Mouse (Mus musculus) adrenal gland, postnatal 14 days (tissue): Measurements from ENCODE around the gene Sprr2h. TPM values are rescaled to one million over a fixed set of nuclear protein-coding genes. Genes with fewer than 3 reads are reported as not detected.

Source experiments
- DNase-seq: peaks from one replicate; pipeline ENCODE4 v3.0.0; 2021; ENCODE audit warnings: mixed read lengths
- long read RNA-seq, 2 experiments: library from polyadenylated mRNA; stranded (forward); transcript quantifications; one replicate each; pipeline ENCODE4 v2.0.0; 2021
- total RNA-seq: library from RNA; stranded (reverse); gene quantifications from 2 replicates; pipeline ENCODE4 v1.2.3, GENCODE M21; 2021

Sprr2h gene
- not detected in 2 replicates for total RNA-seq
- long read RNA-seq, experiment 1 = 0 reads
- long read RNA-seq, experiment 2 = 0 reads

DNA sequence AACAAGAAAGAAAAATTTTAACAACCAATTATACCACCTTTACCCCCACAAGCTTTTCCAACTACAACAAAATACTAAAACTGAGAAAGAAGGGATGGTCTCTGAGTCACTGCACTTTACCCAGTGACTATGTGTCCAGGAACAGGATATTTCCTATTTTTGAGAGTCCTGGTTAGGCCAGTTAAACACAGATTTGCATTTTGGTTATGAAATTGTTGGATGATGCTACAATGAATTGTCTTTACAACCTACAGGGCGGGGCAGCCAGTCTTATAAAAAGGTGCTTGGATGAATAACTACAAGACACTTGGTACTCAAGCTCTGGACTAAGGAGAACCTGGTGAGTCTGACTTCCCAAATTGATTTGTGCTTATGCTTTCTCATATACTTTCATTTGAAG is at the start of gene Sprr2h:
Gene Sprr2h, plus strand, starts transcription at position 301 of the 400 bp plus-strand sequence.
- DNase-seq = no peak

DNA sequence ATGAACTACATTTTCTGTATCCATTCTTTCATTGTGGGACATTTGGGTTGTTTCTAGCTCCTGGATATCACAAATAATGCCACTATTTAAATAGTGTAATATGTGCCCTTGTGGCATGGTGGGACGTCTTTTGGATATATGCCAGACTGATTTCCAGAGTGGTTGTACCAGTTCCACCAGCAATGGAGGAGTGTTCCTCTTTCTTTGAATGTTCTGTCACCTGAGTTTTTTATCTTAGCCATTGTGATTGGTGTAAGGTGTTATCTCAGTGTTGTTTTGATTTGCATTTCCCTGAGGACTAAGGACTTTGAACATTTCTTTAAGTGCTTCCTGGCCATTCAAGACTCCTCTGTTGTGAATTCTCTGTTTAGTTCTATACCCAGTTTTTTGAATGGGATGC is 49.2 kb upstream of the Sprr2h start:
- DNase-seq = no peak

DNA sequence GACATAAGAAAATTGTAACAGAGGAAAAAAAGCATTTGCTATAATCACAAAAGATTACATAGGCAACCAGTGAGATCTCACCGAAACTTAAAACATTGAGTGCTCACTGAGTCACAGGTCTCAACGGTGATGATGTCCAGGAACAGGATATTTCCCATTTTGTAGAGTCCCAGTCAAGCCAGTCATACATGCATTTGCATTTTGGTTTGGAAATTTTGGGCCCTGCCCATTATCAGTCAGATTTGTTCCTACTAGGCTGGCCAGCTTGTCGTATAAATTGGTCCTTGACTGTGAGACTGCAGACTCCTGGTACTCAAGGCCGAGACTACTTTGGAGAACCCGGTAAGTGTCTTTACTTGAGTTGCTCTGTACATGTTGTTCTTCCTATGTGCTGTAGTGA is 46.6 kb upstream of the Sprr2h start, which contains the start of gene Sprr2d:
Gene Sprr2d, plus strand, starts transcription at position 301 of the 400 bp plus-strand sequence.
- no peak for DNase-seq

DNA sequence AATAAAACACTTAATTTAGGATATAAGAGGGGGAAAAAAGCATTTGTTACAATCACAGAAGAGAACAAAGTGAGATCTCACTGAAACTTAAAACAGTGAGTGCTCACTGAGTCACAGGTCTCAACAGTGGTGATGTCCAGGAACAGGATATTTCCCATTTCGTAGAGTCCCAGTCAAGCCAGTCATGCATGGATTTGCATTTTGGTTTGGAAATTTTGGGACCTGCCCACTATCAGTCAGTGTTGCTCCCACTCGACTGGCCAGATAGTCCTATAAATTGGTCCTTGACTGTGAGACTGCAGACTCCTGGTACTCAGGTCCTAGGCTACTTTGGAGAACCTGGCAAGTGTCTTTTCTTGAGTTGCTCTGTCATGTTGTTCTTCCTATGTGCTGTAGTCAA is 33.6 kb upstream of the Sprr2h start, which contains the start of gene Sprr2e:
Gene Sprr2e, plus strand, starts transcription at position 301 of the 400 bp plus-strand sequence.
- DNase-seq = no peak

DNA sequence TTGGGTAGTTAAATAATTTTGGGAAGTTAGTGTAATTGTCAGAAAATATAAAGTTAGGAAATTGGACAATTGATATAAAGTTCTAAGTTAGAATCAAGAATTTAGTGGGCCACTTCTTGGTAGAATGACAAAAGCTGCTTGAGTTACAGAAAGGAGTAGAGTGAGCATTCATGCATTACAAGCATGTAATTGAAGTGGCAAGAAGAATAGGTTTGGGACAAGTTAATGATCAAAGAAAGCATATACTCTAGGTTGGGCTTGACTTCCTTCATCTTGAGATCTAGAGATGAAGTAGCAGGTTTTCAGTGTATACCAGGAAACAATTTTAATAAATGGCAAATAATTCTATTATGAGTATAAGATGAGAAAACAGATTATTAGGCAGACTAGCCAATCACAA is 23.9 kb upstream of the Sprr2h start:
- no peak for DNase-seq

DNA sequence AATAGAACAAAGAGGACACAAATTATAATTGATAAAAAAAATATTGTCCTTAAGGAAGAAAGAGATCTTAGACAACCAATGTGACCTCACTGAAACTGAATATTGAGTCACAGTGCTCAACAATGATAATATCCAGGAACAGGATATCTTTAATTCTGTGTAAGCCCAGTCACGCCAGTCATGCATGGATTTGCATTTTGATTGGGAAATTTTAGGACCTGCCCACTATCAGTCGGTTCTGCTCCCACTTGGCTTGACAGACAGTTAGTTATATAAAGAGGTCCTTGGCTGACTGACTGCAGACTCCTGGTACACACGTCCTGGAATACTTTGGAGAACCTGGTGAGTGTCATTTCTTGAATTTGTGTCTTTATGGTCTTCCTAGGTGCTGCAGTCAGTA is 20.6 kb upstream of the Sprr2h start, which contains the start of gene Sprr2f:
Gene Sprr2f, plus strand, starts transcription at position 301 of the 400 bp plus-strand sequence.
- no peak for DNase-seq

DNA sequence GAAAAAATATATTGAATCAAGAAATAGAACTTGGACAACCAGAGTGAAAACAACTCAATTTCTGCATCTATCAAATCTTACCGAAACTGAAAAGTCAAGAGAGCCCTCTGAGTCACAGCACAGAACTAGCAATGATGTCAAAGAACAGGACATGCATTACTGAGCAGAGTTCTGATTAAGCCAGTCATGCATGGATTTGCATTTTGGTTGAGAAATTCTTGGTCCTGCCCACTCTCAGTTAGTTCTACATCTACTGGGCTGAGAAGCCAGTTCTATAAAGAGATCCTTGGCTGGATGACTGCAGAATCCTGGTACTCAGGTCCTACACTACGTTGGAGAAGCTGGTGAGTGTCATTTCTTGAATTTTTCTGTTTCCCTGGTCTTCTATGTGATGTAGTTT is 11.9 kb upstream of the Sprr2h start:
- DNase-seq = no peak

DNA sequence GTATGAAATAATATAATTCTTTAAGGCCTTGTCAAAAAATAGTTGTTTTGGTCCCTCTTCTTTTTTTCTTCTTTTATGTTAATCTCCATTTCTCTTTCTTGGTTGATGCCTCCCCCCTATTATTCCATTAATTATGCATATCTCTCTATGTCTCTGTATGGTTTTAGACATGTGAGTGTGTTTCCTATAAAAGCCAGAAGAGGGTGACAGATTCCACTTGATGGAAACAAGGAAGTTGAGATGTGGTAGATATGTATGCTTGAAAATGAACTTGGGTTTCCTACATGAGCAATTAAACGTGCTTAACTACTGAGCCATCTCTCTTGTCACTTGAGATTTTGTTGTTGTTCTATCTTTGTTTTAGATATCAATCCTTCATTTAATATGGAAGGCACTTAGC is 8.8 kb downstream of the Sprr2h start:
- no peak for DNase-seq

DNA sequence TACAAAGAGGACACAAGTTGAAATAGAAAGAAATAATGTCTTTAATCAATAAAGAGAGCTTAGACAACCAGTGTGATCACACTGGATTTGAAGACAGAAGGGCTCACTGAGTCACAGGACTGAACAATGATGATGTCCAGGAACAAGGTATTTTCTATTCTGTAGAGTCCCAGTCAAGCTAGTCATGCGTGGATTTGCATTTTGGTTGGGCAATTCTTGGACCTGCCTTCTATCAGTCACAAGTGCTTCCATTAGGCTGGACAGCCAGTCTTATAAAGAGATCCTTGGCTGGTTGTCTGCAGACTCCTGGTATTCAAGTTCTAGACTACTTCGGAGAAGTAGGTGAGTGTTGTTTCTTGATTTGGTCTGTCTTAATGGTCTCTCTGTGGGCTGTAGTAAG is 22.2 kb downstream of the Sprr2h start, which contains the start of gene Sprr2i:
Gene Sprr2i, plus strand, starts transcription at position 301 of the 400 bp plus-strand sequence.
- DNase-seq = no peak

DNA sequence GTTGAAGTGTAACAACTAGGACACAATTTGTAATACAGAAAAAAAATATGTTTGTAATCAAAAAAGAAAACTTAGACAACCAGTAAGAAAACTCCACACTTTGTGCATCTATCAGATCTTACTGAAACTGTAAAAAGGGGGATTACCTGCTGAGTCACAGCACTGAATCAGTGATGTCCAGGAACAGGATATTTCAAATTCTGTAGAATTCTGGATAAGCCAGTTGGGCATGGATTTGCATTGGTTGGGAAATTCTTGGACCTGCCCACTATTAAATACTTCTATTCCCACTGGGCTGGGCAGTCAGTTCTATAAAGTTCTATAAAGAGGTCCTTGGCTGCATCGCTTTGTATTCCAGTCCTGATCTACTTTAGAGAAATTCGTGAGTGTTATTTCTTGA is 32.3 kb downstream of the Sprr2h start, which contains the start of gene Sprr2j-ps:
Gene Sprr2j-ps, plus strand, starts transcription at position 301 of the 400 bp plus-strand sequence.
- no peak for DNase-seq

DNA sequence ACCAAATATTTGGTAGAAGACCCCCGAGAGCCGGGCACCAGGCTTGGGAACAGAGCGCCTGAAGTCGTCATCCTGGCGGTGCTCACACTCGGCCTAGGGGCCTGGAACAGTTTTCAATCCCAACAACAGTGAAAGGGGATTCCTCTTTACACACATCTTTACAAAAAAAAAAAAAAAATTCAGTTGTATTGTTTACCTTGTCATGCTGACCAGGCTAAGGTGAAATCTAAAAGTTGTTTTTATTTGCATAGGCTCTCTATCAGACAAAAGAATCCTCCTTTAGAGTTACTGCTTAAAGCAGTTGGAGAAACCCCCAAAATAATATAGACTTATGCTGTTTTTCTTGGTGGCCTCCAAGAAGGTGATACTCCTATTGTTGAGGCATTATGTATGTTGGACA is 43.8 kb downstream of the Sprr2h start, which contains the start of gene Gm9774:
Gene Gm9774, minus strand, starts transcription at position 101 of the 400 bp plus-strand sequence.
- DNase-seq = no peak

DNA sequence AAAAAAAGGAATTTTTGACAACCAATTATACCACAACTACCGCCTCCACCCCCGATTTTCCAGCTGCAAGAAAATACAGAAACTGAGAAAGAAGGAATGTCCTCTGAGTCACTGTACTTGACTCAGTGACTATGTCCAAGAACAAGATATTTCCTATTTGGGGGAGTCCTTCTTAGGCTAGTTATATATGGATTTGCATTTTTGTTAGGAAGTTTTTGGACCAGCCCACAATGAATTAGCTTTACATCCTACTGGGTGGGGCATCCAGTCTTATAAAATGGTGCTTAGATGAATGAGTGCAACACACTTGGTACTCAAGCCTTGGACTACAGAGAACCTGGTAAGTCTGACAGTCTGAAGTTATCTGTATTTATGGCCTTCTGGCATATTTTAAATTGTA is 46.8 kb downstream of the Sprr2h start, which contains the start of gene Sprr2k:
Gene Sprr2k, plus strand, starts transcription at position 301 of the 400 bp plus-strand sequence.
- DNase-seq = no peak

Other genes starting within 250 kb of the Sprr2h start
- gene Lelp1, start 242.9 kb upstream of the Sprr2h start, total RNA-seq = not detected in 2 replicates
- gene Sprr2a1, start 169.9 kb upstream of the Sprr2h start, total RNA-seq = not detected in 2 replicates
- gene Sprr2a2, start 169.8 kb upstream of the Sprr2h start, total RNA-seq = not detected in 2 replicates
- not detected in 2 replicates for gene Sprr2a3, start 100.3 kb upstream of the Sprr2h start, total RNA-seq
- not detected in 2 replicates for gene Sprr2b, start 69.1 kb upstream of the Sprr2h start, total RNA-seq
- not detected in 2 replicates for gene Sprr2d, start 46.5 kb upstream of the Sprr2h start, total RNA-seq
- not detected in 2 replicates for gene Sprr2e, start 33.5 kb upstream of the Sprr2h start, total RNA-seq
- gene Sprr2f, start 20.5 kb upstream of the Sprr2h start, total RNA-seq = not detected in 2 replicates
- not detected in 2 replicates for gene Sprr2i, start 22.3 kb downstream of the Sprr2h start, total RNA-seq
- gene Sprr2j-ps, start 32.4 kb downstream of the Sprr2h start, total RNA-seq = not detected in 2 replicates
- gene Gm9774, start 43.7 kb downstream of the Sprr2h start, total RNA-seq = 1.6 and 7.1 TPM in 2 replicates
- gene Sprr2k, start 46.9 kb downstream of the Sprr2h start, total RNA-seq = not detected in 2 replicates
- gene Sprr1b, start 53.1 kb downstream of the Sprr2h start, total RNA-seq = not detected in 2 replicates
- gene Sprr3, start 73.0 kb downstream of the Sprr2h start, total RNA-seq = not detected in 2 replicates
- gene Sprr1a, start 100.2 kb downstream of the Sprr2h start, total RNA-seq = not detected in 2 replicates
- not detected in 2 replicates for gene Sprr4, start 114.8 kb downstream of the Sprr2h start, total RNA-seq
- gene 2310046K23Rik, start 148.8 kb downstream of the Sprr2h start, total RNA-seq = not detected in 2 replicates
- not detected in 2 replicates for gene Ivl, start 188.1 kb downstream of the Sprr2h start, total RNA-seq
- not detected in 2 replicates for gene Smcp, start 203.3 kb downstream of the Sprr2h start, total RNA-seq
- gene 2210017I01Rik, start 221.8 kb downstream of the Sprr2h start, total RNA-seq = not detected in 2 replicates
- not detected in 2 replicates for gene Lce6a, start 236.0 kb downstream of the Sprr2h start, total RNA-seq